Mouse (Mus musculus) frontal cortex, postnatal 14 days (tissue): ENCODE measurements around the gene Smad9.

Source experiments
- DNase-seq, 2 experiments: peaks; one replicate each; pipeline ENCODE4 v3.0.0; 2022; ENCODE audit warnings: low spot score in 2 of 2

Smad9 gene

GRCm38 (mm10) chr3:54755145-54756041 lies at the start of gene Smad9:
Gene Smad9 (plus strand): TSS chr3:54755582.
- DNase-seq, result peak; percentile 13 to 33

GRCm38 (mm10) chr3:54708972-54709371 lies 46.4 kb upstream of the Smad9 start:
- no peak for DNase-seq

GRCm38 (mm10) chr3:54714253-54714652 lies 41.1 kb upstream of the Smad9 start, which contains the start of gene Gm21958:
Gene Gm21958 (minus strand): TSS chr3:54714353.
- no peak for DNase-seq

GRCm38 (mm10) chr3:54715461-54715860 lies 39.9 kb upstream of the Smad9 start:
- no peak for DNase-seq

- no peak for DNase-seq
These were observed 38.0 kb upstream of the Smad9 start for GRCm38 (mm10) chr3:54717348-54717747.

GRCm38 (mm10) chr3:54718947-54719346 lies 36.4 kb upstream of the Smad9 start:
- no peak for DNase-seq

- no peak for DNase-seq
These were observed 31.5 kb upstream of the Smad9 start for GRCm38 (mm10) chr3:54723741-54724500.

GRCm38 (mm10) chr3:54725344-54725743 lies 30.0 kb upstream of the Smad9 start:
- DNase-seq, result no peak

- DNase-seq, result no peak
These were observed 27.8 kb upstream of the Smad9 start for GRCm38 (mm10) chr3:54727588-54727987.

GRCm38 (mm10) chr3:54728100-54728499 lies 27.3 kb upstream of the Smad9 start:
- no peak for DNase-seq

GRCm38 (mm10) chr3:54731626-54732150 lies 23.7 kb upstream of the Smad9 start:
- no peak for DNase-seq

- no peak for DNase-seq
These were observed 23.0 kb upstream of the Smad9 start for GRCm38 (mm10) chr3:54732371-54732770.

GRCm38 (mm10) chr3:54734411-54735246 lies 20.8 kb upstream of the Smad9 start:
- peak; percentile 80 to 84 for DNase-seq

- peak; percentile 78 to 89 for DNase-seq
These were observed 19.9 kb upstream of the Smad9 start, which contains the start of the genes Exosc8 and Alg5 for GRCm38 (mm10) chr3:54735247-54736046. Gene Exosc8 (minus strand): TSS chr3:54735393. Gene Alg5 (plus strand): TSS chr3:54735539.

GRCm38 (mm10) chr3:54736101-54736927 lies 19.1 kb upstream of the Smad9 start:
- DNase-seq, result peak in 1 of 2 experiments; percentile 14

- no peak for DNase-seq
These were observed 18.1 kb upstream of the Smad9 start for GRCm38 (mm10) chr3:54737317-54737716.

GRCm38 (mm10) chr3:54741965-54742364 lies 13.4 kb upstream of the Smad9 start:
- DNase-seq, result no peak

GRCm38 (mm10) chr3:54745799-54746198 lies 9.6 kb upstream of the Smad9 start:
- DNase-seq, result no peak

- DNase-seq, result no peak
These were observed 2.0 kb upstream of the Smad9 start for GRCm38 (mm10) chr3:54753411-54753810.

GRCm38 (mm10) chr3:54756058-54756457 lies 676 bp downstream of the Smad9 start:
- DNase-seq, result peak in 1 of 2 experiments; percentile 11
